Mouse (Mus musculus) bone marrow, adult 2 months (tissue): ENCODE data around the gene Adamts12.

Source experiments
- CTCF ChIP-seq: fragments of 200-500 bp; IDR thresholded peaks from 2 replicates; pipeline ENCODE4 v1.5.1; 2011; ENCODE audit warnings: low read length, control low read depth; ENCODE audit not compliant: control insufficient read depth, insufficient read depth
- POLR2A ChIP-seq: fragments of 200-500 bp; IDR thresholded peaks from 2 replicates; pipeline ENCODE4 v1.6.1; 2011; ENCODE audit warnings: low read depth, mild to moderate bottlenecking, control low read depth, low read length, borderline replicate concordance; ENCODE audit not compliant: control insufficient read depth

- no peak for TF ChIP-seq POLR2A
- TF ChIP-seq CTCF: no peak
These were observed 24.9 kb downstream of the Adamts12 start for GRCm38 (mm10) chr15:11089494-11089893.
